Mouse (Mus musculus) E14TG2a.4 (cell line): Measurements from ENCODE around the gene Ldhc.
"Not testable (repeated sequence)": the region's sequence is repeated elsewhere in the genome, so short reads cannot be mapped to it uniquely, and the experiment has no call there.

Experiments
- CTCF ChIP-seq: conservative IDR thresholded peaks from 2 replicates; pipeline ENCODE4 v1.5.1; 2014; ENCODE audit warnings: low read length
- NANOG ChIP-seq: IDR thresholded peaks from 2 replicates; pipeline ENCODE4 v1.6.1; 2014; ENCODE audit warnings: borderline replicate concordance, low read length, mixed read lengths
- POU5F1 ChIP-seq: IDR thresholded peaks from 2 replicates; pipeline ENCODE4 v1.6.1; 2014; ENCODE audit warnings: low read length, borderline replicate concordance

- TF ChIP-seq CTCF, NANOG, POU5F1: not testable (repeated sequence)
Observed at GRCm38 (mm10) chr7:46820876-46821632, 39.9 kb upstream of the Ldhc start.
